Comparison of ENCODE assay signal across 8 mouse cellular contexts in the genomic region with DNA sequence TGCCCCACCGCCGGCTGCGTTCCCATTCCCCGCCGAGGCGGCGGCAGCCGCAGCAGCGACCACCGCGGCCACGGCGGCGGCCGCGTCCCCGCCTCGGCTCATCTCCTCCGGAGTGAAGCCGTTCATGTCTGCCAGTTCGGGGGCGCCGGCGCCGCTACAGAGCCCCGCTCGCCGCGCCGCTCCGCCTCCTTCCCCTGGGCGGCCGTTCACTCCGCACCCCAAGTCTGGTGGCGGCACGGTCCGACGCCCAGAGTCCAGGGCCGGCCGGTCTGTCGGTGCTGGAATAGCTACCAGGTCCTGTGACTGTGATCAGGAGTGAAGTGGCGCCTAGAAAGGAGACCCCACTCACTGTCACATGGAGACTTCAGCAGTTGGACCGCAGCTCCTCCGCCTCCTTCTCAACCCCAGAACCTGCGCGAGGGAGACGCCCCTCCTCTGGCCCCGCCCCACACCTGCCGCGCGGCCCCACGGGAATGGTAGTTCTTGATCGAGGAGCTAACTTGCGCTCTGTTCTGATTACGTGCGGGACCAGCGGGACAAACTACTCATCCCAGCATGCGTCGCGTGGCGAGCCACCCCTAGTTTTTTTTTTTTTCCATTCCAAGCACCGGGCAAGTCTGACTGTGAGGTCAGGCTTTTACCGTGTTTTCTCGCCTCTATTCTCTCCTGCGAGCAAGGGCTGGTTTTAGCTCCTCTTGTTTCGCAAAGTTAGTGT. TPM values are rescaled to one million over a fixed set of nuclear protein-coding genes. Genes with fewer than 3 reads are reported as not detected.
DNase-seq lines count a peak whose midpoint lies in the region; ATAC-seq and TF ChIP-seq lines count a peak whose summit lies in the region.

A gene (minus strand): TSS at position 420 of the 715 bp plus-strand sequence.

- peak within 1 kb of the TSS; percentile 80 for H3K4me2 ChIP-seq in heart, embryonic 11.5 days
- peak within 1 kb of the TSS; percentile 89 for H3K4me2 ChIP-seq in kidney, embryonic 16.5 days (replicated peaks; ENCODE audit: low read depth, low read length)
- peak within 1 kb of the TSS; percentile 65 for H3K4me2 ChIP-seq in myocyte (ENCODE audit: low read depth)

- no peaks in the 10 kb centered on the region for H3K9me3 ChIP-seq in erythroblast, embryonic 14.5 days (ENCODE audit: control insufficient read depth, low read length)
- no peaks in the 10 kb centered on the region for H3K9me3 ChIP-seq in heart, embryonic 11.5 days (replicated peaks; ENCODE audit: control insufficient read depth, low read length)
- no peaks in the 10 kb centered on the region for H3K9me3 ChIP-seq in kidney, embryonic 16.5 days (ENCODE audit: low read length)

- peak within 1 kb of the TSS; percentile 97 for H3K27ac ChIP-seq in heart, embryonic 11.5 days (ENCODE audit: low read depth, low read length)
- peak within 1 kb of the TSS; percentile 97 for H3K27ac ChIP-seq in kidney, embryonic 16.5 days (ENCODE audit: low read length)
- H3K27ac ChIP-seq in liver, adult 2 months (replicated peaks; ENCODE audit: insufficient read depth, low read depth, low read length), result peak within 1 kb of the TSS; percentile 71

- peaks cover 46% of the 10 kb centered on the region for H3K4me1 ChIP-seq in erythroblast, embryonic 14.5 days (ENCODE audit: control insufficient read depth)
- H3K4me1 ChIP-seq in heart, embryonic 11.5 days (ENCODE audit: control insufficient read depth, insufficient read depth, low read length), result 0 out of 2 replicates have a peak, but pooled peaks cover 6% of the 10 kb centered on the region
- H3K4me1 ChIP-seq in kidney, embryonic 16.5 days (ENCODE audit: insufficient read depth, low read length), result peaks cover 10% of the 10 kb centered on the region
- H3K4me1 ChIP-seq in liver, adult 2 months (ENCODE audit: control insufficient read depth, insufficient read depth, low read length), result peaks cover 2% of the 10 kb centered on the region; the same call in 1 of the 2 replicates

- TF ChIP-seq CTCF in C2C12 (IDR thresholded peaks at IDR 0.05; ENCODE audit: control insufficient read depth, insufficient read depth, insufficient read length), result no peak
- TF ChIP-seq CTCF in brain, embryonic 14.5 days (IDR thresholded peaks at IDR 0.05; ENCODE audit: borderline replicate concordance, extremely low read depth, insufficient read depth, insufficient read length), result no peak
- no peak for TF ChIP-seq CTCF in liver, adult 2 months (IDR thresholded peaks at IDR 0.05; ENCODE audit: low read depth, low read length)

- H3K79me3 ChIP-seq in C2C12 (ENCODE audit: low read depth), result peaks cover 7% of the 10 kb centered on the region

- H3K36me3 ChIP-seq in C2C12 (ENCODE audit: control insufficient read depth, insufficient read depth) (peaks cover 27% of the 10 kb centered on the region), myocyte (ENCODE audit: control insufficient read depth, insufficient read depth) (peaks cover 27% of the 10 kb centered on the region)
- H3K36me3 ChIP-seq in erythroblast, embryonic 14.5 days (ENCODE audit: control insufficient read depth), result peaks cover 8% of the 10 kb centered on the region
- H3K36me3 ChIP-seq in heart, embryonic 11.5 days (ENCODE audit: control insufficient read depth, insufficient read depth, low read length), result no peaks in the 10 kb centered on the region
- H3K36me3 ChIP-seq in kidney, embryonic 16.5 days (ENCODE audit: insufficient read depth, low read length), result peaks cover 6% of the 10 kb centered on the region
- H3K36me3 ChIP-seq in liver, adult 2 months (ENCODE audit: control insufficient read depth, insufficient read depth, low read length), result no peaks in the 10 kb centered on the region
- no peaks in the 10 kb centered on the region for H3K36me3 ChIP-seq in splenic B cell, adult 2 months (ENCODE audit: control insufficient read depth, insufficient read depth, low read length, poor library complexity, severe bottlenecking)

- H3K9ac ChIP-seq in heart, embryonic 11.5 days (ENCODE audit: low read depth, low read length), result peak within 1 kb of the TSS; percentile 94
- H3K9ac ChIP-seq in kidney, embryonic 16.5 days (replicated peaks; ENCODE audit: low read length), result peak within 1 kb of the TSS; percentile 88
- H3K9ac ChIP-seq in liver, adult 2 months (ENCODE audit: low read depth, low read length), result peak within 1 kb of the TSS; percentile 78

- TF ChIP-seq POLR2A in brain, embryonic 14.5 days (IDR thresholded peaks at IDR 0.05; ENCODE audit: borderline replicate concordance, extremely low read depth, insufficient read depth, insufficient read length, poor library complexity, severe bottlenecking), result peak; percentile 52; the same call in 1 of the 2 replicates
- TF ChIP-seq POLR2A in liver, adult 2 months (IDR thresholded peaks at IDR 0.05; ENCODE audit: extremely low read depth, insufficient read depth, low read length), result no peak; the same call in 1 of the 2 replicates
- peak; percentile 72 for TF ChIP-seq POLR2A in myocyte (IDR thresholded peaks at IDR 0.05; ENCODE audit: insufficient read length, low read depth)

- DNase-seq in brain, embryonic 14.5 days (ENCODE audit: low read depth), result peak; percentile 100
- DNase-seq in liver, adult 2 months (ENCODE audit: extremely low read depth, low read depth, low spot score), result peak; percentile 92
- peak; percentile 98 for DNase-seq in splenic B cell, adult 2 months (ENCODE audit: low read depth, low spot score)

- ATAC-seq in heart, embryonic 11.5 days (replicated peaks; ENCODE audit: insufficient number of reproducible peaks, low FRiP score, low TSS enrichment), result peak; percentile 96
- ATAC-seq in kidney, embryonic 16.5 days (ENCODE audit: low FRiP score, low TSS enrichment), result peak; percentile 97

- WGBS in heart, embryonic 11.5 days (ENCODE audit: insufficient replicate concordance), result under 1% methylated on average over 62 of the region's 66 CpGs
- under 1% methylated on average over 51 of the region's 66 CpGs for WGBS in kidney, embryonic 16.5 days
- under 1% methylated on average over 66 of the region's 66 CpGs for WGBS in liver, adult 2 months

- H3K79me2 ChIP-seq in C2C12 (ENCODE audit: control insufficient read depth, insufficient read depth) (peaks cover 19% of the 10 kb centered on the region), myocyte (ENCODE audit: control insufficient read depth, insufficient read depth) (peaks cover 21% of the 10 kb centered on the region)
- no peaks in the 10 kb centered on the region for H3K79me2 ChIP-seq in liver, adult 2 months (ENCODE audit: control insufficient read depth, insufficient read depth, low read length)

- H3K27me3 ChIP-seq in C2C12 (ENCODE audit: control insufficient read depth, insufficient read depth, insufficient read length) (no peaks in the 10 kb centered on the region), myocyte (ENCODE audit: control insufficient read depth, insufficient read depth, insufficient read length) (no peaks in the 10 kb centered on the region)
- H3K27me3 ChIP-seq in erythroblast, embryonic 14.5 days (ENCODE audit: control insufficient read depth), result no peaks in the 10 kb centered on the region
- no peaks in the 10 kb centered on the region for H3K27me3 ChIP-seq in heart, embryonic 11.5 days (ENCODE audit: control insufficient read depth, insufficient read depth, low read length)
- H3K27me3 ChIP-seq in kidney, embryonic 16.5 days (ENCODE audit: insufficient read depth, low read length), result no peaks in the 10 kb centered on the region
- H3K27me3 ChIP-seq in liver, adult 2 months (ENCODE audit: control insufficient read depth, insufficient read depth, low read length), result no peaks in the 10 kb centered on the region
- no peaks in the 10 kb centered on the region for H3K27me3 ChIP-seq in splenic B cell, adult 2 months (ENCODE audit: control insufficient read depth, insufficient read depth, low read length, poor library complexity, severe bottlenecking)

- H3ac ChIP-seq in C2C12 (ENCODE audit: control insufficient read depth, insufficient read length, low read depth) (peak within 1 kb of the TSS; percentile 63), myocyte (ENCODE audit: control insufficient read depth, insufficient read length) (peak within 1 kb of the TSS; percentile 28)

- H3K4me3 ChIP-seq in C2C12 (ENCODE audit: insufficient read depth, poor library complexity, severe bottlenecking) (peak within 1 kb of the TSS; percentile 79), myocyte (peak within 1 kb of the TSS; percentile 82)
- H3K4me3 ChIP-seq in erythroblast, embryonic 14.5 days (replicated peaks), result peak within 1 kb of the TSS; percentile 96
- peak within 1 kb of the TSS; percentile 86 for H3K4me3 ChIP-seq in heart, embryonic 11.5 days (ENCODE audit: low read depth, low read length)
- peak within 1 kb of the TSS; percentile 91 for H3K4me3 ChIP-seq in kidney, embryonic 16.5 days (ENCODE audit: low read length)
- H3K4me3 ChIP-seq in liver, adult 2 months (ENCODE audit: insufficient read depth, low read depth, low read length), result peak within 1 kb of the TSS; percentile 87

TF ChIP-seq in C2C12, 6 proteins besides CTCF, POLR2A, EP300 and RAD21:
- TF ChIP-seq MAX (IDR thresholded peaks at IDR 0.05), result peak; percentile 49
- TF ChIP-seq USF1 (IDR thresholded peaks at IDR 0.05; ENCODE audit: low read depth), result peak; percentile 3
- TF ChIP-seq MYOD1 (IDR thresholded peaks at IDR 0.05; ENCODE audit: control insufficient read depth, insufficient read length, low read depth), result no peak
- TF ChIP-seq MYOG (IDR thresholded peaks at IDR 0.05; ENCODE audit: control insufficient read depth, extremely low read depth, insufficient read length), result no peak
- TF ChIP-seq FOSL1 (IDR thresholded peaks at IDR 0.05; ENCODE audit: insufficient read depth, low read length, poor library complexity, severe bottlenecking), result no peak
- no peak for TF ChIP-seq CEBPB (IDR thresholded peaks at IDR 0.05; ENCODE audit: low read depth)

TF ChIP-seq in myocyte, 11 proteins besides CTCF, POLR2A, EP300 and RAD21:
- TF ChIP-seq MAX (IDR thresholded peaks at IDR 0.05; ENCODE audit: low read depth) (no peak), MYOG (IDR thresholded peaks at IDR 0.05; ENCODE audit: control insufficient read depth in 1 of 3, insufficient read depth in 1 of 3, insufficient read length in 2 of 3, low read depth in 2 of 3) (peak in 1 of 3 experiments; percentile 35), MYOD1 (IDR thresholded peaks at IDR 0.05; ENCODE audit: control insufficient read depth in 1 of 3, insufficient read length in 2 of 3, low read depth in 2 of 3) (peak in 2 of 3 experiments; percentile 13 to 32), CEBPB (IDR thresholded peaks at IDR 0.05; ENCODE audit: insufficient read depth, poor library complexity, severe bottlenecking) (no peak), USF1 (IDR thresholded peaks at IDR 0.05; ENCODE audit: low read depth) (no peak), POLR2AphosphoS2 (IDR thresholded peaks at IDR 0.05; ENCODE audit: insufficient read length, low read depth) (peak; percentile 69)
TF ChIP-seq in myocyte: peak in this region for 3.

RNA-seq across cellular contexts. Expression of the gene that starts here (rescaled TPM):
- polyA plus RNA-seq in C2C12 (2012; fragmentation: generic; extraction: Trizol), result 20.5 TPM
- 39.6 and 61.3 TPM in 2 replicates for polyA plus RNA-seq in brain, embryonic 14.5 days (2012; rRNA removed)
- 2.0 TPM in 2 replicates for polyA plus RNA-seq in erythroblast, embryonic 14.5 days (2012)
- 48.6 and 50.4 TPM in 2 replicates for polyA plus RNA-seq in heart, embryonic 11.5 days (2014; fragmentation: Nextera tagmentation; extraction: Ambion mirVana)
- 29.0 and 32.5 TPM in 2 replicates for polyA plus RNA-seq in kidney, embryonic 16.5 days (2015; fragmentation: Nextera tagmentation; extraction: Ambion mirVana)
- 4.2 and 5.6 TPM in 2 replicates for total RNA-seq in liver, adult 2 months (2014; rRNA removed)
- polyA plus RNA-seq in liver, adult 2 months (2012; rRNA removed), result 3.5 TPM in 2 replicates
- 32.5 TPM for polyA plus RNA-seq in myocyte (2012; fragmentation: generic; extraction: Trizol)

Comparison
In these comparisons a context has a peak if more than half of its experiments do, and no peak if none do; other contexts are left out.
1. Peak in every context shown above with its lines: DNase-seq, ATAC-seq, H3K4me3 ChIP-seq and H3K27ac ChIP-seq.